ENCODE assay signal across 8 mouse cellular contexts in genomic region chr12:44269311-44269831, GRCm38 (mm10). TPM values are rescaled to one million over a fixed set of nuclear protein-coding genes. Genes with fewer than 3 reads are reported as not detected.
DNase-seq lines count a peak whose midpoint lies in the region; ATAC-seq lines count a peak whose summit lies in the region.

No protein-coding gene starts in this region.

- peak overlapping the region; percentile 78 for H3K4me3 ChIP-seq in limb, embryonic 13.5 days
- peak overlapping the region; percentile 63 for H3K4me3 ChIP-seq in midbrain, embryonic 13.5 days (replicated peaks)
- H3K4me3 ChIP-seq in stomach, embryonic 14.5 days (ENCODE audit: low read depth, low read length), result peak overlapping the region; percentile 62

- H3K4me2 ChIP-seq in limb, embryonic 13.5 days (replicated peaks), result peak overlapping the region; percentile 74
- H3K4me2 ChIP-seq in midbrain, embryonic 13.5 days (replicated peaks), result peak overlapping the region; percentile 73
- peak overlapping the region; percentile 45 for H3K4me2 ChIP-seq in stomach, embryonic 14.5 days (replicated peaks; ENCODE audit: low read depth, low read length)

- ATAC-seq in limb, embryonic 13.5 days (ENCODE audit: low FRiP score, low read depth), result peak; percentile 94
- ATAC-seq in midbrain, embryonic 13.5 days, result peak; percentile 93
- peak; percentile 89 for ATAC-seq in stomach, embryonic 14.5 days (ENCODE audit: insufficient number of reproducible peaks, insufficient read depth, low FRiP score, low read depth)

- under 1% methylated on average over 36 of the region's 46 CpGs for WGBS in limb, embryonic 13.5 days
- 1% methylated on average over 21 of the region's 46 CpGs for WGBS in midbrain, embryonic 13.5 days
- WGBS in stomach, embryonic 14.5 days, result under 1% methylated on average over 43 of the region's 46 CpGs

- peaks cover 7% of the 10 kb centered on the region for H3K4me1 ChIP-seq in limb, embryonic 13.5 days
- peaks cover 14% of the 10 kb centered on the region for H3K4me1 ChIP-seq in midbrain, embryonic 13.5 days (replicated peaks)
- H3K4me1 ChIP-seq in stomach, embryonic 14.5 days (ENCODE audit: control insufficient read depth, insufficient read depth, low read length), result no peaks in the 10 kb centered on the region; the same call in 1 of the 2 replicates

- H3K27me3 ChIP-seq in limb, embryonic 13.5 days, result no peaks in the 10 kb centered on the region
- H3K27me3 ChIP-seq in midbrain, embryonic 13.5 days, result no peaks in the 10 kb centered on the region
- H3K27me3 ChIP-seq in stomach, embryonic 14.5 days (ENCODE audit: control insufficient read depth, insufficient read depth, low read length), result no peaks in the 10 kb centered on the region

- peak; percentile 80 for DNase-seq in ovary, adult 18-20 months (ENCODE audit: low spot score)
- no peak for DNase-seq in ovary, postnatal 10 days (ENCODE audit: low spot score)
- peak; percentile 72 for DNase-seq in c-Kit-positive CD71-positive TER-119-negative erythroid progenitor cells, embryonic 14.5 days (ENCODE audit: low read depth)
- DNase-seq in frontal cortex, postnatal 36 days (ENCODE audit: low spot score in 2 of 2), result peak; percentile 71 to 74
- DNase-seq in hindlimb bud, embryonic 11.5 days (ENCODE audit: extremely low spot score, low read depth, low spot score), result peak; percentile 50

- H3K36me3 ChIP-seq in limb, embryonic 13.5 days, result no peaks in the 10 kb centered on the region
- no peaks in the 10 kb centered on the region for H3K36me3 ChIP-seq in midbrain, embryonic 13.5 days
- H3K36me3 ChIP-seq in stomach, embryonic 14.5 days (ENCODE audit: control insufficient read depth, insufficient read depth, low read length), result no peaks in the 10 kb centered on the region

- H3K27ac ChIP-seq in limb, embryonic 13.5 days, result peak overlapping the region; percentile 97
- H3K27ac ChIP-seq in midbrain, embryonic 13.5 days, result peak overlapping the region; percentile 96
- H3K27ac ChIP-seq in stomach, embryonic 14.5 days (ENCODE audit: low read length), result peak overlapping the region; percentile 93

- no peaks in the 10 kb centered on the region for H3K9me3 ChIP-seq in limb, embryonic 13.5 days
- H3K9me3 ChIP-seq in midbrain, embryonic 13.5 days, result no peaks in the 10 kb centered on the region
- no peaks in the 10 kb centered on the region for H3K9me3 ChIP-seq in stomach, embryonic 14.5 days (ENCODE audit: control insufficient read depth, low read depth, low read length)

- H3K9ac ChIP-seq in limb, embryonic 13.5 days, result peak overlapping the region; percentile 89
- H3K9ac ChIP-seq in midbrain, embryonic 13.5 days (replicated peaks), result peak overlapping the region; percentile 84
- peak overlapping the region; percentile 56 for H3K9ac ChIP-seq in stomach, embryonic 14.5 days (replicated peaks; ENCODE audit: low read depth, low read length)

RNA-seq across cellular contexts. Expression of gene Pnpla8, which starts 48.2 kb away (rescaled TPM):
- 61.8 and 68.3 TPM in 2 replicates for polyA plus RNA-seq in limb, embryonic 13.5 days (2015; fragmentation: Nextera tagmentation; extraction: Ambion mirVana)
- polyA plus RNA-seq in midbrain, embryonic 13.5 days (2015; fragmentation: Nextera tagmentation; extraction: Ambion mirVana), result 122 and 143 TPM in 2 replicates
- 60.9 and 65.8 TPM in 2 replicates for polyA plus RNA-seq in stomach, embryonic 14.5 days (2014; fragmentation: Nextera tagmentation; extraction: Ambion mirVana)

RNA-seq across cellular contexts. Expression of gene Dnajb9, which starts 59.2 kb away (rescaled TPM):
- 23.7 and 26.5 TPM in 2 replicates for polyA plus RNA-seq in limb, embryonic 13.5 days (2015; fragmentation: Nextera tagmentation; extraction: Ambion mirVana)
- polyA plus RNA-seq in midbrain, embryonic 13.5 days (2015; fragmentation: Nextera tagmentation; extraction: Ambion mirVana), result 30.3 and 31.0 TPM in 2 replicates
- 19.9 and 24.1 TPM in 2 replicates for polyA plus RNA-seq in stomach, embryonic 14.5 days (2014; fragmentation: Nextera tagmentation; extraction: Ambion mirVana)

RNA-seq across cellular contexts. Expression of gene Nrcam, which starts 59.3 kb away (rescaled TPM):
- polyA plus RNA-seq in limb, embryonic 13.5 days (2015; fragmentation: Nextera tagmentation; extraction: Ambion mirVana), result 2.9 and 3.0 TPM in 2 replicates
- 134 and 146 TPM in 2 replicates for polyA plus RNA-seq in midbrain, embryonic 13.5 days (2015; fragmentation: Nextera tagmentation; extraction: Ambion mirVana)
- 10.1 and 10.5 TPM in 2 replicates for polyA plus RNA-seq in stomach, embryonic 14.5 days (2014; fragmentation: Nextera tagmentation; extraction: Ambion mirVana)

Comparison
In these comparisons a context has a peak if more than half of its experiments do, and no peak if none do; other contexts are left out.
1. RNA of gene Nrcam, which starts 59.3 kb away (polyA plus RNA-seq): 134 to 146 TPM in midbrain, embryonic 13.5 days; 10.1 to 10.5 TPM in stomach, embryonic 14.5 days and 2.9 to 3.0 TPM in limb, embryonic 13.5 days; every median in the first group is over 10 times any median in the second.
2. Peak in every context shown above with its lines, with median percentiles within 50 percentile points of each other: ATAC-seq, H3K27ac ChIP-seq, H3K4me2 ChIP-seq, H3K4me3 ChIP-seq and H3K9ac ChIP-seq.